Mouse (Mus musculus) liver, embryonic 11.5 days (tissue): ENCODE data around the gene Cartpt. TPM values are rescaled to one million over a fixed set of nuclear protein-coding genes. Genes with fewer than 3 reads are reported as not detected.
"Not testable (repeated sequence)": the region's sequence is repeated elsewhere in the genome, so short reads cannot be mapped to it uniquely, and the experiment has no call there.

Experiments used
- ATAC-seq: fragments of 200-750 bp; cut with Nextera tagmentation; replicated peaks from 2 replicates; pipeline ENCODE4 v1.8.0; 2017; ENCODE audit warnings: moderate number of reproducible peaks, mild to moderate bottlenecking, moderate TSS enrichment, moderate library complexity; ENCODE audit not compliant: low FRiP score
- DNase-seq: peaks from one replicate; pipeline ENCODE4 v3.0.0-alpha.2; 2017; ENCODE audit warnings: low spot score
- H3K27ac ChIP-seq: fragments of 300-500 bp; sonication (generic); 2 replicates; pipeline ENCODE4 v1.5.1; 2014; ENCODE audit warnings: mild to moderate bottlenecking, low read depth, low read length, control low read depth
- H3K27me3 ChIP-seq: fragments of 300-500 bp; sonication (generic); replicated peaks from 2 replicates; pipeline ENCODE4 v1.6.1; 2014; ENCODE audit warnings: low read length, mixed read lengths; ENCODE audit not compliant: control insufficient read depth, insufficient read depth
- H3K36me3 ChIP-seq: fragments of 300-500 bp; sonication (generic); 2 replicates; pipeline ENCODE4 v1.6.1; 2014; ENCODE audit warnings: mild to moderate bottlenecking, low read length, moderate library complexity, mixed read lengths; ENCODE audit not compliant: control insufficient read depth, insufficient read depth
- H3K4me1 ChIP-seq: fragments of 300-500 bp; sonication (generic); replicated peaks from 2 replicates; pipeline ENCODE4 v1.6.1; 2014; ENCODE audit warnings: low read length, mixed read lengths; ENCODE audit not compliant: control insufficient read depth, insufficient read depth
- H3K4me2 ChIP-seq: fragments of 300-500 bp; sonication (generic); 2 replicates; pipeline ENCODE4 v1.6.1; 2014; ENCODE audit warnings: mild to moderate bottlenecking, control low read depth, moderate library complexity
- H3K4me3 ChIP-seq: fragments of 300-500 bp; sonication (generic); 2 replicates; pipeline ENCODE4 v1.5.1; 2014; ENCODE audit warnings: low read depth, low read length, control low read depth
- H3K9ac ChIP-seq: fragments of 300-500 bp; sonication (generic); 2 replicates; pipeline ENCODE4 v1.6.1; 2014; ENCODE audit warnings: low read depth, low read length, control low read depth
- H3K9me3 ChIP-seq: fragments of 300-500 bp; sonication (generic); 2 replicates; pipeline ENCODE4 v1.6.1; 2016; ENCODE audit warnings: low read length, inconsistent platforms, mixed read lengths; ENCODE audit not compliant: control insufficient read depth
- WGBS: fragments of 180-500 bp; shearing (Covaris S2); extraction: QIAGEN DNeasy Blood & Tissue Kit; methylation state at CpG from one replicate; pipeline ENCODE4 v1.1.7; 2014; 5-methylcytosine and 5-hydroxymethylcytosine counted together
- polyA plus RNA-seq: library from polyadenylated mRNA; unstranded; fragments of >200 nt; fragmentation: Nextera tagmentation; extraction: Ambion mirVana; gene quantifications from 2 replicates; pipeline ENCODE4 v1.2.1, GENCODE M21; 2014

Cartpt gene
- polyA plus RNA-seq, 1 experiment from 2014 or later: 0.27 TPM

GRCm38 (mm10) chr13:99926249-99926648 is 25.4 kb upstream of the Cartpt start:
- H3K27me3 ChIP-seq: no peaks in the 10 kb centered on the region
- no peaks in the 10 kb centered on the region for H3K36me3 ChIP-seq
- H3K4me1 ChIP-seq: no peaks in the 10 kb centered on the region
- 81% methylated on average over 5 of the region's 5 CpGs for WGBS
- DNase-seq: no peak
- ATAC-seq: no peak
- no peak overlapping the region for H3K4me3 ChIP-seq
- no peak overlapping the region for H3K9ac ChIP-seq
- no peak overlapping the region for H3K4me2 ChIP-seq
- no peaks in the 10 kb centered on the region for H3K9me3 ChIP-seq
- H3K27ac ChIP-seq: no peak overlapping the region

- no peak overlapping the region for H3K4me3 ChIP-seq
- no peaks in the 10 kb centered on the region for H3K27me3 ChIP-seq
- no peaks in the 10 kb centered on the region for H3K36me3 ChIP-seq
- no peaks in the 10 kb centered on the region for H3K9me3 ChIP-seq
- no peak overlapping the region for H3K27ac ChIP-seq
- no peak overlapping the region for H3K4me2 ChIP-seq
- no peak overlapping the region for H3K9ac ChIP-seq
- no peaks in the 10 kb centered on the region for H3K4me1 ChIP-seq
- WGBS: 77% methylated on average over 5 of the region's 5 CpGs
- ATAC-seq (no peak), DNase-seq (no peak)
These were observed 14.7 kb upstream of the Cartpt start for GRCm38 (mm10) chr13:99915632-99916031.

GRCm38 (mm10) chr13:99900557-99900892 is 366 bp downstream of the Cartpt start:
- Histone ChIP-seq H3K9ac (no peak overlapping the region), H3K27me3 (peaks cover 28% of the 10 kb centered on the region), H3K9me3 (no peaks in the 10 kb centered on the region), H3K27ac (no peak overlapping the region), H3K4me1 (no peaks in the 10 kb centered on the region), H3K36me3 (no peaks in the 10 kb centered on the region), H3K4me3 (no peak overlapping the region), H3K4me2 (no peak overlapping the region)
- WGBS: 3% methylated on average over 30 of the region's 30 CpGs
- ATAC-seq (no peak), DNase-seq (peak; percentile 72)

- no peak overlapping the region for H3K4me3 ChIP-seq
- no peak overlapping the region for H3K27ac ChIP-seq
- WGBS: 11% methylated on average over 38 of the region's 38 CpGs
- H3K9me3 ChIP-seq: no peaks in the 10 kb centered on the region
- H3K4me2 ChIP-seq: no peak overlapping the region
- H3K36me3 ChIP-seq: no peaks in the 10 kb centered on the region
- H3K9ac ChIP-seq: no peak overlapping the region
- no peak; the same call in 1 of the 2 replicates for ATAC-seq
- no peaks in the 10 kb centered on the region for H3K4me1 ChIP-seq
- no peak for DNase-seq
- H3K27me3 ChIP-seq: peaks cover 28% of the 10 kb centered on the region
These were observed 978 bp downstream of the Cartpt start for GRCm38 (mm10) chr13:99899670-99900556.

GRCm38 (mm10) chr13:99898816-99899215 is 2.1 kb downstream of the Cartpt start:
- Histone ChIP-seq H3K36me3 (no peaks in the 10 kb centered on the region), H3K4me1 (no peaks in the 10 kb centered on the region), H3K9ac (no peak overlapping the region), H3K4me3 (no peak overlapping the region), H3K9me3 (no peaks in the 10 kb centered on the region), H3K4me2 (no peak overlapping the region), H3K27me3 (peaks cover 28% of the 10 kb centered on the region), H3K27ac (no peak overlapping the region)
- ATAC-seq (no peak), DNase-seq (no peak)
- WGBS: 26% methylated on average over 14 of the region's 14 CpGs

- Histone ChIP-seq H3K9me3 (no peaks in the 10 kb centered on the region), H3K9ac (no peak overlapping the region), H3K4me2 (no peak overlapping the region), H3K36me3 (no peaks in the 10 kb centered on the region), H3K27ac (no peak overlapping the region), H3K27me3 (no peaks in the 10 kb centered on the region), H3K4me3 (no peak overlapping the region), H3K4me1 (no peaks in the 10 kb centered on the region)
- DNase-seq (no peak), ATAC-seq (no peak)
- 72% methylated on average over 6 of the region's 6 CpGs for WGBS
These were observed 15.3 kb downstream of the Cartpt start for GRCm38 (mm10) chr13:99885636-99886035.

- H3K27me3 ChIP-seq, ATAC-seq, H3K36me3 ChIP-seq, H3K9ac ChIP-seq, H3K4me3 ChIP-seq, H3K4me1 ChIP-seq, H3K4me2 ChIP-seq, DNase-seq, H3K27ac ChIP-seq, H3K9me3 ChIP-seq: not testable (repeated sequence)
- 60% methylated on average over 8 of the region's 8 CpGs for WGBS
These were observed 19.1 kb downstream of the Cartpt start for GRCm38 (mm10) chr13:99881774-99882173.

GRCm38 (mm10) chr13:99879696-99880095 is 21.2 kb downstream of the Cartpt start:
- no peaks in the 10 kb centered on the region for H3K27me3 ChIP-seq
- no peak overlapping the region for H3K4me2 ChIP-seq
- no peak overlapping the region for H3K9ac ChIP-seq
- no peaks in the 10 kb centered on the region for H3K4me1 ChIP-seq
- WGBS: 65% methylated on average over 10 of the region's 10 CpGs
- ATAC-seq: no peak
- H3K9me3 ChIP-seq: no peaks in the 10 kb centered on the region
- H3K27ac ChIP-seq: no peak overlapping the region
- no peak for DNase-seq
- H3K36me3 ChIP-seq: no peaks in the 10 kb centered on the region
- H3K4me3 ChIP-seq: no peak overlapping the region

GRCm38 (mm10) chr13:99872059-99872458 is 28.8 kb downstream of the Cartpt start:
- ATAC-seq (no peak), DNase-seq (no peak)
- H3K4me2 ChIP-seq: no peak overlapping the region
- WGBS: 53% methylated on average over 1 of the region's 1 CpGs
- H3K9ac ChIP-seq: no peak overlapping the region
- no peaks in the 10 kb centered on the region for H3K36me3 ChIP-seq
- H3K4me1 ChIP-seq: no peaks in the 10 kb centered on the region
- no peak overlapping the region for H3K4me3 ChIP-seq
- no peaks in the 10 kb centered on the region for H3K9me3 ChIP-seq
- no peak overlapping the region for H3K27ac ChIP-seq
- H3K27me3 ChIP-seq: no peaks in the 10 kb centered on the region
